Mouse (Mus musculus) embryonic fibroblast, embryonic 13.5 days (primary cell): ENCODE measurements around the gene Smbd1. TPM values are rescaled to one million over a fixed set of nuclear protein-coding genes. Genes with fewer than 3 reads are reported as not detected.
A peak's percentile ranks its signal among the peaks of the same experiment; 100 is the strongest.

ENCODE experiments used
- H3K27ac ChIP-seq: 2 replicates; pipeline ENCODE4 v1.5.1; 2012; ENCODE audit warnings: low read length, control low read depth, inconsistent platforms; ENCODE audit not compliant: insufficient read depth
- H3K4me1 ChIP-seq: 2 replicates; pipeline ENCODE4 v1.6.1; 2011; ENCODE audit warnings: low read length; ENCODE audit not compliant: control insufficient read depth, insufficient read depth
- H3K4me3 ChIP-seq: 2 replicates; pipeline ENCODE4 v1.5.1; 2011; ENCODE audit warnings: mild to moderate bottlenecking, control low read depth, low read length; ENCODE audit not compliant: insufficient read depth
- CTCF ChIP-seq: IDR thresholded peaks from 2 replicates; pipeline ENCODE4 v1.5.1; 2011; ENCODE audit warnings: mild to moderate bottlenecking, control low read depth, low read length, moderate library complexity, borderline replicate concordance; ENCODE audit not compliant: insufficient read depth
- POLR2A ChIP-seq: IDR thresholded peaks from 2 replicates; pipeline ENCODE4 v1.6.1; 2011; ENCODE audit warnings: low read depth, mild to moderate bottlenecking, control low read depth, low read length, moderate library complexity
- polyA plus RNA-seq: library from polyadenylated mRNA; stranded (reverse); fragments of >200 nt; gene quantifications from 2 replicates; pipeline ENCODE4 v1.2.4, GENCODE M21; 2011; ENCODE audit warnings: low read depth; ENCODE audit not compliant: missing spikeins, insufficient read length

The Smbd1 gene
- not detected in 2 replicates for polyA plus RNA-seq

GRCm38 (mm10) chr16:32810321-32810720 is at the start of gene Smbd1:
Gene Smbd1, minus strand, starts transcription at chr16:32810477.
- Histone ChIP-seq H3K4me1 (no peaks in the 10 kb centered on the region; the same call in 1 of the 2 replicates), H3K4me3 (no peak within 1 kb of the TSS), H3K27ac (no peak within 1 kb of the TSS)
- no peak for TF ChIP-seq POLR2A
- no peak for TF ChIP-seq CTCF

DNA sequence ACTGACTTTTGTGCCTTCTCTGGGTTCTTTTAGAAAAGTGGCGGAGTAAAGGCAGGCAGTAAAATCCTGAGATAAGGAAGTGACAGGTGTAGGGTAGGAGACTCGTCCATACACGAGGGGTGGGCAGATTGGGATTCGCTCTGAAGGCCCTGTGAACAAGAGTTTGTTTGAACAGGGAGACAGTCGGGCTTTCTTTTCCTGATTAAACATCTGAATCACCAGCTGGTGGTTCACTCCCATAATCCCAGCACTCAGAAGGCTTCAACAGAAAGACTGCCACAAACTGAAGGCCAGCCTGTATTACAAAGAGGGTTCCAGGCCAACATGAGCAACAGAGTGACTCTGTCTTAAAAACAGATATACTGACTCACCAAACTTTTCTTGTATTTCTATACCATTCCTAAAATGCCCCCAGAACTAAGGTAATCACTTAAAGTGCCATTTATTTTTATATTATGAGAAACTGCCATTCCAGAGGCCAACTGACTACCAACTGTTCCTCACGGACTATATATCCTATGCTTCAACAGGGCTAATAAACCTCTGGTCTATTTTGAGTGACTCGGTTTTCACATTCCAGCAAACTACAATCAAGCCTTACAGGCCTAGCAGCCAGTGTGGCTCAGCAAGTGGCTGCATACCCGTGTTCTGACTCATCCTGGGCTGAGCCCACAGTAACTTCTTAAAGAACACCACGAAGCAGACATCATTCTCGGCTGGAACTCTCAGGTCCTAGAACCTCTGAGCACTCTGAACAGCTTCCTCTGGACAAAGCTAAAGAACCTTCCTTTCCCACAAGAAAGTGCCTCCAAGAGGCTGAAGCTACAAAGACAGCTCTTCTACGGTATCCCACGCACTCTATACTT is 48.7 kb upstream of the Smbd1 start:
- TF ChIP-seq POLR2A (peak; percentile 54; the same call in 1 of the 2 replicates), CTCF (no peak)
- Histone ChIP-seq H3K27ac (peak overlapping the region; percentile 99), H3K4me1 (peaks cover 16% of the 10 kb centered on the region), H3K4me3 (no peak overlapping the region)

DNA sequence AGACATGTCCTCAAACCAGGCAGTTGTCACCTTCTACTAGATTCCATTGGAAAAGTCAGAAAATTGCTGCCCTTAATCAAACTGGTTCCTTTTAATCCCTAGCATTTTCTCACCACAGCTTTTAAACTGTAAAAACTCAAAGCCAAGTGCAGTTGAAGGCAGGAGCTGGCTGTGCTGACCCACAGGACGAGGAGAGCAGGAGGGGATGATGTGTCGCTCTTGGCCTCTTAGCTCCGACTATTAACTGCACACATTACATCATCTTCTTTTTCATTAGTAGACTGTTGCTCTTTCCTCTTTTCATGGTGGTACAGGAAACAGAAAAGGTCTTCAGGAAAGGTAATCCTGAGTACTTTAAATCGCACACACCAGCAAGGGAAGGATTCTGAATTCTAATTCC is 48.1 kb upstream of the Smbd1 start:
- H3K27ac ChIP-seq = peak overlapping the region; percentile 99
- no peak for TF ChIP-seq POLR2A
- TF ChIP-seq CTCF = no peak

DNA sequence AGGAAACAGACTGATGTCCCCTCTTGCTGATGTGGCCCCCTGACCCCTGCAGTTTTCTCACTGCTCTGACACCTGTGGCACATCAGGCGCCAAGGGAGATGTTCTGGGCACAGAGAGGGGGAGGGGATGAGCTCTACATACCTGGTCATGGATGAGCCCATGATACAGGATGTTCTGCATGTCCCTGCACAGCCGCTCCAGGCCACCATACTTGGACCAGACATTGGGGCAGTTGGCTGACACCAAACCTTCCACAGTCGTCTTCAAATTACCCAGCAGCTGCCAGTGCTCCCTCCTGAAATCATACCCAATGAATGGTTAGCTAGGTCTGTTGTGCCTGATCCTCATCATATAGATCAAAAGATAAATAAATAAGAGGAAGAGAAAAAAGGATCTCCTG is 46.5 kb upstream of the Smbd1 start:
- Histone ChIP-seq H3K27ac (no peak overlapping the region), H3K4me1 (peaks cover 16% of the 10 kb centered on the region), H3K4me3 (no peak overlapping the region)
- TF ChIP-seq POLR2A = no peak
- no peak for TF ChIP-seq CTCF

More for the DNA sequence above, 48.1 kb upstream of the Smbd1 start:
- Histone ChIP-seq H3K4me1 (peaks cover 16% of the 10 kb centered on the region), H3K4me3 (no peak overlapping the region)

DNA sequence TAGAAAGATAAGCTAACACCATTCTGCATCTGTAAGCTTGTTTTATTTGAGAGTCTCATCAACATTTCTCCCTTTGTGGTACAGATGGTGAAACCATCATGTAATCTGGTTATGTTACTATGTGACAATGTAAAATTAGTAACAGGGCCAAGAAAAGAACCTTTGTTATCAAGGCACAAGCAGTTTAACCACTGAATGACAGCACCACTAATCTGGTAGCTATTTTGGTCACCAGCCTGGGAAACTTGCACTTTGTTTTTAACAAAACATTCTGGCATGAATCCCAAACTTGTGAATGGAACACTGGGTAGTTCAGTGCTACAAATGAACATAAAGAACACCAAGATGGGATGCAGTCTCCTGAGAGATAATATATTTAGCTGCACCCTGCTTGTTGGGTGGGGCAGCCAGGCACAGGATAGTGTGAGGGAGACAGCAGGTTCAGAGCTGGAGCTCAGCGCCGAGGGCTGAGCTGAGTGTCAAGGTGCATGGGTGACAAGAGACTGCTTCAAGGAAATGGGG is 43.8 kb upstream of the Smbd1 start:
- Histone ChIP-seq H3K4me3 (no peak overlapping the region), H3K27ac (no peak overlapping the region), H3K4me1 (peaks cover 11% of the 10 kb centered on the region)
- no peak for TF ChIP-seq CTCF
- no peak for TF ChIP-seq POLR2A

DNA sequence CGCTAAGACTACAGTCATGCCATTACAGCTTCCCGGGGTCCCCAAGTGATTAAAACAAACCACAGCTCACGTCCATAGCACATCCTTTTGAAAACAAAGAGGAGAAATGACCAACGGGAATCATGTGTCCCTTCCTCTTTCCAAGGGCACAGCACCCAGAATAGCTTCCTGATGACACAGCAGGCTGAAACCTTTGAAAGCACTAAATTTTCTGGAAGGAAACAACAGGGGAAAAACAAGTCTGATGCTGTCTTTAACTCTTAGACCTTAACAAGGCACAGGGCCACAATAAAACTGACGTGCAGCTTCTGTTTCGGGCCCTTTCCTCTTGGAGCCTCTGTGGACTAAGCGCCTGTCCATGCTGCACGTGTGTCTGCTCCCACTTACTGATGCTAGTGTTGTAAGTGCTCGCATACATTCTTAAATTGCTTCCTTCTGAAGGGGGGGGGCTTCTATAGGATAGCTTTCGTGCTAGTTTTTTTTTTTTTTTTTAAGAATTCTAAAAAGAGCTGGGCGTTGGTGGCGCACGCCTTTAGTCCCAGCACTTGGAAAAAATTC is 43.3 kb upstream of the Smbd1 start:
- Histone ChIP-seq H3K4me3 (no peak overlapping the region), H3K4me1 (peaks cover 9% of the 10 kb centered on the region), H3K27ac (peak overlapping the region; percentile 3; the same call in 1 of the 2 replicates)
- TF ChIP-seq POLR2A (no peak), CTCF (no peak)

GRCm38 (mm10) chr16:32849042-32849830 is 39.0 kb upstream of the Smbd1 start:
- TF ChIP-seq POLR2A (no peak), CTCF (no peak)
- no peak overlapping the region for H3K4me3 ChIP-seq
- H3K4me1 ChIP-seq = no peaks in the 10 kb centered on the region
- H3K27ac ChIP-seq = no peak overlapping the region

GRCm38 (mm10) chr16:32847103-32847502 is 36.8 kb upstream of the Smbd1 start:
- Histone ChIP-seq H3K4me3 (no peak overlapping the region), H3K27ac (no peak overlapping the region), H3K4me1 (no peaks in the 10 kb centered on the region)
- TF ChIP-seq POLR2A (no peak), CTCF (no peak)

GRCm38 (mm10) chr16:32831501-32831900 is 21.2 kb upstream of the Smbd1 start:
- no peak overlapping the region for H3K4me3 ChIP-seq
- H3K27ac ChIP-seq = no peak overlapping the region
- TF ChIP-seq CTCF = no peak
- no peak for TF ChIP-seq POLR2A
- peaks cover 4% of the 10 kb centered on the region; the same call in 1 of the 2 replicates for H3K4me1 ChIP-seq
